Mouse (Mus musculus) testis, adult 2 months (tissue): ENCODE measurements around the gene Arhgdig.

ENCODE experiments used
- CTCF ChIP-seq: fragments of 200-500 bp; IDR thresholded peaks from 2 replicates; pipeline ENCODE4 v1.5.1; 2012; ENCODE audit warnings: low read depth, mild to moderate bottlenecking, inconsistent platforms, low read length, moderate library complexity; ENCODE audit not compliant: control insufficient read depth, insufficient read depth, insufficient replicate concordance
- POLR2A ChIP-seq: fragments of 200-500 bp; IDR thresholded peaks from 2 replicates; pipeline ENCODE4 v1.6.1; 2012; ENCODE audit warnings: low read depth, mild to moderate bottlenecking, inconsistent platforms, low read length, moderate library complexity; ENCODE audit not compliant: control insufficient read depth

DNA sequence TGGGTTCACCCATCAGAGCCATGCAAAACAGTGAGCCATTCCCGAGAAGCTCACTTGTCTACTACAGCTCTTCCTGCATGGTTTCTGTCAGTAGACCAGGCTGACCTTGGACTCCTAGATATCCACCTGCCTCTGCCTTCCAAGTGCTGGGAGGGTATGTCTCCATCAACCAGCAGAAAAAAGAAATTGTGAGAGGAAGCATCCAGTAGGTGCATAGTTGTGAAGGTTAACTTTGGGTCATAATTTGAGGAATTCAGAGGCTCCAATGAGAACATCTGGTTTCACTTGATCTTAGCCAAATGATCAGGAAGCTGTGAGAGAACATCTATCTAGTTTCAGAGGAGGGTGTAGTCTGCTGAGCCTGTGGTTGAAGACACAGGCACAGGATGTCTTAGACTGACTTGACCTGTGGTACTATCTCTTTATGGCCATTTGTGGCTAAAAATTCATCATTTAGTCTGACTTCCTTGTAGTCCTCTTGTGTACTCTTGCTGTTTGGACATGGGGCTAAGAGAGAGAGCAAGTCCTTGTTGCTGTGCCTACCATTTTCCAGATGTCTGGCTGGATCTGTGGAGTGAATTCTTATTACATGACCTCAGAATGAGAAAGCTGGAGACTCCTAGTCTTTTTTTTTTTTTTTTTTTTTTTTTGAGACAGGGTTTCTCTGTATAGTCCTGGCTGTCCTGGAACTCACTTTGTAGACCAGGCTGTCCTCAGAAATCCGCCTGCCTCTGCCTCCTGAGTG lies 55.5 kb downstream of the Arhgdig start:
- no peak for TF ChIP-seq CTCF
- TF ChIP-seq POLR2A = no peak
